Mouse (Mus musculus) lung, embryonic 15.5 days (tissue): ENCODE measurements around the gene Dbx1. TPM values are rescaled to one million over a fixed set of nuclear protein-coding genes. Genes with fewer than 3 reads are reported as not detected.

Experiments
- ATAC-seq: fragments of 200-750 bp; cut with Nextera tagmentation; 2 replicates; pipeline ENCODE4 v1.8.0; 2017; ENCODE audit warnings: moderate number of reproducible peaks, borderline replicate concordance; ENCODE audit not compliant: low FRiP score, low TSS enrichment; ENCODE audit errors: extremely low read depth
- H3K27ac ChIP-seq: fragments of 300-500 bp; sonication (generic); 2 replicates; pipeline ENCODE4 v1.5.1; 2015; ENCODE audit warnings: moderate library complexity, mild to moderate bottlenecking, inconsistent platforms
- H3K27me3 ChIP-seq: fragments of 300-500 bp; sonication (generic); 2 replicates; pipeline ENCODE4 v1.6.1; 2015; ENCODE audit warnings: inconsistent platforms
- H3K36me3 ChIP-seq: fragments of 300-500 bp; sonication (generic); 2 replicates; pipeline ENCODE4 v1.6.1; 2015; ENCODE audit warnings: inconsistent platforms
- H3K4me1 ChIP-seq: fragments of 300-500 bp; sonication (generic); 2 replicates; pipeline ENCODE4 v1.6.1; 2015; ENCODE audit warnings: inconsistent platforms
- H3K4me2 ChIP-seq: fragments of 300-500 bp; sonication (generic); 2 replicates; pipeline ENCODE4 v1.6.1; 2015; ENCODE audit warnings: inconsistent platforms, mild to moderate bottlenecking, moderate library complexity
- H3K4me3 ChIP-seq: fragments of 300-500 bp; sonication (generic); 2 replicates; pipeline ENCODE4 v1.5.1; 2015; ENCODE audit warnings: mild to moderate bottlenecking, inconsistent platforms
- H3K9ac ChIP-seq: fragments of 300-500 bp; sonication (generic); 2 replicates; pipeline ENCODE4 v1.6.1; 2015; ENCODE audit warnings: inconsistent platforms
- H3K9me3 ChIP-seq: fragments of 300-500 bp; sonication (generic); 2 replicates; pipeline ENCODE4 v1.6.1; 2016; ENCODE audit warnings: inconsistent platforms
- WGBS: fragments of 180-500 bp; shearing (Covaris S2); methylation state at CpG from one replicate; pipeline ENCODE4 v1.1.7; 2015; 5-methylcytosine and 5-hydroxymethylcytosine counted together
- polyA plus RNA-seq: library from polyadenylated mRNA; unstranded; fragments of >200 nt; fragmentation: Nextera tagmentation; extraction: Ambion mirVana; gene quantifications from 2 replicates; pipeline ENCODE4 v1.2.1, GENCODE M21; 2015

Dbx1 gene
- polyA plus RNA-seq, 1 experiment from 2014 or later: not detected

DNA sequence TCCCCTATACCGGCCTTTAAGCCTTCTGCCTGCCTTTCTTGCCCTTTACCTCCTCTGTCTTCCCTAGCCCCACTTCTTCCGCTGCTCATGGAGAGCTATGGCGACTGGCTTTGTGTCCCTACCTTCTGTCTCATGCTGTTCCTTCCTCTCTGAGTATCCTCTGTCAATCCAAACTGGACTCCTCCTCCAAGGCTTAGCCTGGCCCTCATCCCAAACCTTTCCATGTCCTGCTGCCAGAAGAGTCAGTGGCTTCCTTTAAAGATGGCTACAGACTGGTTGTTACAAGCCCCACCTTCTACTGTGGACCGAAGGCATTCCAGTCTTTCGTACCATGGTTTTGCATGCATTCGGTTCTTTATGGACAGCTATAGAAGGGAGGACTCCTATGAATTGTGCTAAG is 53.5 kb downstream of the Dbx1 start:
- peak overlapping the region; percentile 81 for H3K27ac ChIP-seq
- H3K9me3 ChIP-seq: no peaks in the 10 kb centered on the region
- no peak for ATAC-seq
- H3K4me1 ChIP-seq: peaks cover 10% of the 10 kb centered on the region
- H3K27me3 ChIP-seq: no peaks in the 10 kb centered on the region
- peak overlapping the region; percentile 3; the same call in 1 of the 2 replicates for H3K4me2 ChIP-seq
- no peak overlapping the region for H3K4me3 ChIP-seq
- no peak overlapping the region for H3K9ac ChIP-seq
- H3K36me3 ChIP-seq: peaks cover 51% of the 10 kb centered on the region
- WGBS: 86% methylated on average over 6 of the region's 6 CpGs

DNA sequence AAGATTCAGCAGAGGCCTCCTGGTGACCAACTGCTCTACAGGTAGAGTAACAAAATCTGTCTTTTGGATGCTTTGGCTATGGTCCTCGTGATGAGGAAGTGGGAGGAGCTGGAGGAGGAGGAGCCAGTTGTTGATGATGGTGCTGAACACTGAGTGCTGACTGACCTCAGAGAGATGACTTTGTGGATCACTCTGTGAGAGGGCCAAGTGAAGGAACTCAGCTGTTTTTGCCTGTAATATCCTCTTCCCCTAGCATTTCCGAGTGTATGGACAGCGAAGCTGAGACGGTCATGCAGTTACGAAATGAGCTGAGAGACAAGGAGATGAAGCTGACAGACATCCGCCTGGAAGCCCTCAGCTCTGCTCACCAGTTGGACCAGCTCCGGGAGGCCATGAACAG is 54.1 kb downstream of the Dbx1 start:
- Histone ChIP-seq H3K36me3 (peaks cover 50% of the 10 kb centered on the region), H3K4me3 (no peak overlapping the region), H3K9ac (no peak overlapping the region), H3K4me1 (peaks cover 10% of the 10 kb centered on the region), H3K4me2 (peak overlapping the region; percentile 3; the same call in 1 of the 2 replicates), H3K27me3 (no peaks in the 10 kb centered on the region), H3K9me3 (no peaks in the 10 kb centered on the region), H3K27ac (peak overlapping the region; percentile 81)
- ATAC-seq: peak; percentile 82
- WGBS: 43% methylated on average over 7 of the region's 7 CpGs

DNA sequence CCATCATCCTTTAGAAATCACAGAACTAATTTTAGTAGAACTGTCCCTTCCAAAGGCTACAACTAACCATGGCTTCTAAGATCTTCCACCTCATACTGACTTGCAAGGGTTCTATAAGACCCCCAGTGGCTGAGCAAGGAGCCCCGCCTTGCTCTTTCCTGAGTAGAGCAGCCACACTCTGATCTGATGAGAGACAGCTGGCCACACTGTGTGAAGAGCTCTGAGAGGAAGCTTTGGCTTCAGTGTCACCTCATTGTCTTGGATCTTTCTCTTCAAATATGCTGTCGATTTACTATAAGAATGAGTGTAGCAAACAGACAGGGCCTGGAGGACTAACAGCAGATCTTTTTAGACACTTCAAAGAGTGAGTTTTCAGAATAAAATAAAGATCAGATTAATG is 54.7 kb downstream of the Dbx1 start:
- 56% methylated on average over 2 of the region's 2 CpGs for WGBS
- no peaks in the 10 kb centered on the region for H3K27me3 ChIP-seq
- H3K9ac ChIP-seq: no peak overlapping the region
- H3K27ac ChIP-seq: peak overlapping the region; percentile 78
- peaks cover 10% of the 10 kb centered on the region for H3K4me1 ChIP-seq
- H3K36me3 ChIP-seq: peaks cover 51% of the 10 kb centered on the region
- no peaks in the 10 kb centered on the region for H3K9me3 ChIP-seq
- no peak overlapping the region for H3K4me3 ChIP-seq
- H3K4me2 ChIP-seq: no peak overlapping the region
- peak; percentile 78 for ATAC-seq

Other genes starting within 250 kb of the Dbx1 start
- gene Htatip2, start 122.3 kb upstream of the Dbx1 start, polyA plus RNA-seq: 16.0 and 18.6 TPM in 2 replicates
- 55.1 and 55.6 TPM in 2 replicates for gene Prmt3, start 141.5 kb upstream of the Dbx1 start, polyA plus RNA-seq